Mouse (Mus musculus): Measurements from ENCODE around the gene Mthfsd. TPM values are rescaled to one million over a fixed set of nuclear protein-coding genes. Genes with fewer than 3 reads are reported as not detected.

Gene Mthfsd
- polyA plus RNA-seq, 1 experiment from 2014 or later: 65.9 TPM

DNA sequence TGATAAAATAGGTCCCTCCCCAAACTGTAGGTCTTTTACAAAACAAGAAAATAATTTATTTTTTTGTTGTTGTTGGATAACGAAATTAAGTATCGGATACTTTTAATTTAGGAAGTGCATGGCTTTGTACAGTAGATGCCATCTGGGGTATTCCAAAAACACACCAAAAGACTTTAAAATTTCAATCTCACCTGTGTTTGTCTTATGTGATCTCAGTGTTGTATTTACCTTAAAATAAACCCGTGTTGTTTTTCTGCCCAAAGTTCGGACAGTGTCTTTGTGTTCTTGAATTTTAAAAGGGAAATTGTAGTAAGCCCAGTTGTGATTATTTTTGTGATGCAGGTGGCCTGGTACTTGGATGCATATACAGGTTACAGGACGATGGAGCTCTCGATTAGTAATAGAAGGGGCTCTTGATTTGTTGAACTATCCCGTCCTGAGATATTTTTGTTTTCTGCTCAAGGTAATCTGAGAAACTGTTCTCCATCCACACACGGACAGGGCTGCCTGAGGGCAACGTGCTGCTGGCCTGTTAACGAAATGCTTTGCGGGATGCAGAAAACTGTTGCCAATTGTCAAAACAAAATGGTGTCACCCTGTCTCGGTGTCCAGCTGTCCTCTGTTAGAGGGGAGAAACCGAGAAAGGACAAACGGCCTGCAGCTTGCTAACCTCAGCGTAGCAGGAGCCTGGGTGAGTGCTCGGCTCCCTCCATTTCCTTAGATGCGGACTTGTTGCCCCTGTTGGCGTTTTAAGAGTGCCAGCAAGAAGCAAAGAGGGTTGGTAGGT is 10.6 kb upstream of the Mthfsd start:
- Histone ChIP-seq H3K27me3 (ENCODE audit: control insufficient read depth, insufficient read depth, low read length) (peaks cover 71% of the 10 kb centered on the region), H3K4me3 (ENCODE audit: low read depth, low read length) (peak overlapping the region; percentile 43; the same call in 1 of the 2 replicates), H3K9ac (replicated peaks; ENCODE audit: low read depth, low read length) (no peak overlapping the region), H3K4me2 (replicated peaks; ENCODE audit: low read depth, low read length) (no peak overlapping the region), H3K4me1 (ENCODE audit: control insufficient read depth, insufficient read depth, low read length) (peaks cover 15% of the 10 kb centered on the region), H3K36me3 (ENCODE audit: control insufficient read depth, insufficient read depth, low read length) (no peaks in the 10 kb centered on the region), H3K27ac (ENCODE audit: low read length) (no peak overlapping the region), H3K9me3 (ENCODE audit: control insufficient read depth, low read depth, low read length) (no peaks in the 10 kb centered on the region)
- ATAC-seq (ENCODE audit: insufficient number of reproducible peaks, insufficient read depth, low FRiP score, low read depth): no peak
- 9% methylated on average over 18 of the region's 18 CpGs for WGBS

DNA sequence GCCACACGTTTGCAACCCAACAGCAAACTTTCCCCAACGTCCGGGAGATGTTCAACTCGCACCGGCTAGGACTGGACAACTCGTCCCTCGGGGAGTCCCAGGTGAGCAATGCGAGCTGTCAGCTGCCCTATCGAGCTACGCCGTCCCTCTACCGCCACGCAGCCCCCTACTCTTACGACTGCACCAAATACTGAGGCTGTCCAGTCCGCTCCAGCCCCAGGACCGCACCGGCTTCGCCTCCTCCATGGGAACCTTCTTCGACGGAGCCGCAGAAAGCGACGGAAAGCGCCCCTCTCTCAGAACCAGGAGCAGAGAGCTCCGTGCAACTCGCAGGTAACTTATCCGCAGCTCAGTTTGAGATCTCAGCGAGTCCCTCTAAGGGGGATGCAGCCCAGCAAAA is 9.7 kb upstream of the Mthfsd start:
- peak overlapping the region; percentile 43 for H3K4me3 ChIP-seq (ENCODE audit: low read depth, low read length)
- under 1% methylated on average over 28 of the region's 28 CpGs for WGBS
- no peaks in the 10 kb centered on the region for H3K36me3 ChIP-seq (ENCODE audit: control insufficient read depth, insufficient read depth, low read length)
- H3K27ac ChIP-seq (ENCODE audit: low read length): no peak overlapping the region
- H3K9ac ChIP-seq (replicated peaks; ENCODE audit: low read depth, low read length): 0 out of 2 replicates have a peak overlapping the region, but pooled peaks have one; percentile 6
- H3K4me2 ChIP-seq (replicated peaks; ENCODE audit: low read depth, low read length): peak overlapping the region; percentile 84
- H3K9me3 ChIP-seq (ENCODE audit: control insufficient read depth, low read depth, low read length): no peaks in the 10 kb centered on the region
- no peak for ATAC-seq (ENCODE audit: insufficient number of reproducible peaks, insufficient read depth, low FRiP score, low read depth)
- H3K4me1 ChIP-seq (ENCODE audit: control insufficient read depth, insufficient read depth, low read length): peaks cover 15% of the 10 kb centered on the region
- H3K27me3 ChIP-seq (ENCODE audit: control insufficient read depth, insufficient read depth, low read length): peaks cover 73% of the 10 kb centered on the region

DNA sequence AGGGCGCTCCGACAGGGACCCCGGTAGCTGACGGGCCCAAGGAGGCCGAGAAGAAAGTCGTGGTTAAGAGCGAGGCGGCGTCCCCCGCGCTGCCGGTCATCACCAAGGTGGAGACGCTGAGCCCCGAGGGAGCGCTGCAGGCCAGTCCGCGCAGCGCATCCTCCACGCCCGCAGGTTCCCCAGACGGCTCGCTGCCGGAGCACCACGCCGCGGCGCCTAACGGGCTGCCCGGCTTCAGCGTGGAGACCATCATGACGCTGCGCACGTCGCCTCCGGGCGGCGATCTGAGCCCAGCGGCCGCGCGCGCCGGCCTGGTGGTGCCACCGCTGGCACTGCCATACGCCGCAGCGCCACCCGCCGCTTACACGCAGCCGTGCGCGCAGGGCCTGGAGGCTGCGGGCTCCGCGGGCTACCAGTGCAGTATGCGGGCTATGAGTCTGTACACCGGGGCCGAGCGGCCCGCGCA is 9.0 kb upstream of the Mthfsd start:
- under 1% methylated on average over 59 of the region's 62 CpGs for WGBS
- Histone ChIP-seq H3K9ac (replicated peaks; ENCODE audit: low read depth, low read length) (no peak overlapping the region), H3K27ac (ENCODE audit: low read length) (no peak overlapping the region), H3K36me3 (ENCODE audit: control insufficient read depth, insufficient read depth, low read length) (no peaks in the 10 kb centered on the region), H3K9me3 (ENCODE audit: control insufficient read depth, low read depth, low read length) (no peaks in the 10 kb centered on the region), H3K4me3 (ENCODE audit: low read depth, low read length) (peak overlapping the region; percentile 43), H3K4me2 (replicated peaks; ENCODE audit: low read depth, low read length) (peak overlapping the region; percentile 84), H3K27me3 (ENCODE audit: control insufficient read depth, insufficient read depth, low read length) (peaks cover 66% of the 10 kb centered on the region), H3K4me1 (ENCODE audit: control insufficient read depth, insufficient read depth, low read length) (peaks cover 15% of the 10 kb centered on the region)
- no peak for ATAC-seq (ENCODE audit: insufficient number of reproducible peaks, insufficient read depth, low FRiP score, low read depth)

DNA sequence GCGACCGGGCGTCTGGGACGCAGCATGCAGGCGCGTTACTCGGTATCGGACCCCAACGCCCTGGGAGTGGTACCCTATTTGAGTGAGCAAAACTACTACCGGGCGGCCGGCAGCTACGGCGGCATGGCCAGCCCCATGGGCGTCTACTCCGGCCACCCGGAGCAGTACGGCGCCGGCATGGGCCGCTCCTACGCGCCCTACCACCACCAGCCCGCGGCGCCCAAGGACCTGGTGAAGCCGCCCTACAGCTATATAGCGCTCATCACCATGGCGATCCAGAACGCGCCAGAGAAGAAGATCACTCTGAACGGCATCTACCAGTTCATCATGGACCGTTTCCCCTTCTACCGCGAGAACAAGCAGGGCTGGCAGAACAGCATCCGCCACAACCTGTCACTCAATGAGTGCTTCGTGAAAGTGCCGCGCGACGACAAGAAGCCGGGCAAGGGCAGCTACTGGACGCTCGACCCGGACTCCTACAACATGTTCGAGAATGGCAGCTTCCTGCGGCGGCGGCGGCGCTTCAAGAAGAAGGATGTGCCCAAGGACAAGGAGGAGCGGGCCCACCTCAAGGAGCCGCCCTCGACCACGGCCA is 8.5 kb upstream of the Mthfsd start:
- Histone ChIP-seq H3K36me3 (ENCODE audit: control insufficient read depth, insufficient read depth, low read length) (no peaks in the 10 kb centered on the region), H3K4me2 (replicated peaks; ENCODE audit: low read depth, low read length) (peak overlapping the region; percentile 84), H3K9ac (replicated peaks; ENCODE audit: low read depth, low read length) (no peak overlapping the region), H3K27ac (ENCODE audit: low read length) (no peak overlapping the region), H3K4me1 (ENCODE audit: control insufficient read depth, insufficient read depth, low read length) (peaks cover 15% of the 10 kb centered on the region), H3K4me3 (ENCODE audit: low read depth, low read length) (peak overlapping the region; percentile 43), H3K27me3 (ENCODE audit: control insufficient read depth, insufficient read depth, low read length) (peaks cover 61% of the 10 kb centered on the region), H3K9me3 (ENCODE audit: control insufficient read depth, low read depth, low read length) (no peaks in the 10 kb centered on the region)
- ATAC-seq (ENCODE audit: insufficient number of reproducible peaks, insufficient read depth, low FRiP score, low read depth): 0 out of 2 replicates have a peak, but pooled peaks have one; percentile 28
- WGBS: under 1% methylated on average over 55 of the region's 55 CpGs

DNA sequence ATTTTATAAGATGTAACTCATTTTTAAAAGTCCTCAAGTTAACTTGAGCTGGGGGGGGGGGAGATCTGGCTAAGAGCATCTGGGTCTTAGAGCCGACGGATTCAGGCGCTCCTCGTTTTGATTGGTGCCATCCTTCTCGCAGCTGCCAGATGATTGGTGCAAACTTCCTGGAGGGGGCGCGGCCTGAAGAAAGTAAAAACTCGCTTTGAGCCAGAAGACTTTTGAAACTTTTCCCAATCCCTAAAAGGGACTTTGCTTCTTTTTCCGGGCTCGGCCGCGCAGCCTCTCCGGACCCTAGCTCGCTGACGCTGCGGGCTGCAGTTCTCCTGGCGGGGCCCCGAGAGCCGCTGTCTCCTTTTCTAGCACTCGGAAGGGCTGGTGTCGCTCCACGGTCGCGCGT is 7.8 kb upstream of the Mthfsd start, which contains the start of gene Foxc2:
Gene Foxc2, plus strand, starts transcription at position 224 of the 400 bp plus-strand sequence.
- Histone ChIP-seq H3K9me3 (ENCODE audit: control insufficient read depth, low read depth, low read length) (no peaks in the 10 kb centered on the region), H3K4me3 (ENCODE audit: low read depth, low read length) (peak within 1 kb of the TSS; percentile 43), H3K4me2 (replicated peaks; ENCODE audit: low read depth, low read length) (peak within 1 kb of the TSS; percentile 84), H3K9ac (replicated peaks; ENCODE audit: low read depth, low read length) (no peak within 1 kb of the TSS), H3K27ac (ENCODE audit: low read length) (0 out of 2 replicates have a peak within 1 kb of the TSS, but pooled peaks have one; percentile 4), H3K36me3 (ENCODE audit: control insufficient read depth, insufficient read depth, low read length) (no peaks in the 10 kb centered on the region), H3K27me3 (ENCODE audit: control insufficient read depth, insufficient read depth, low read length) (peaks cover 55% of the 10 kb centered on the region), H3K4me1 (ENCODE audit: control insufficient read depth, insufficient read depth, low read length) (peaks cover 15% of the 10 kb centered on the region)
- under 1% methylated on average over 25 of the region's 25 CpGs for WGBS
- ATAC-seq (ENCODE audit: insufficient number of reproducible peaks, insufficient read depth, low FRiP score, low read depth): 0 out of 2 replicates have a peak, but pooled peaks have one; percentile 60

DNA sequence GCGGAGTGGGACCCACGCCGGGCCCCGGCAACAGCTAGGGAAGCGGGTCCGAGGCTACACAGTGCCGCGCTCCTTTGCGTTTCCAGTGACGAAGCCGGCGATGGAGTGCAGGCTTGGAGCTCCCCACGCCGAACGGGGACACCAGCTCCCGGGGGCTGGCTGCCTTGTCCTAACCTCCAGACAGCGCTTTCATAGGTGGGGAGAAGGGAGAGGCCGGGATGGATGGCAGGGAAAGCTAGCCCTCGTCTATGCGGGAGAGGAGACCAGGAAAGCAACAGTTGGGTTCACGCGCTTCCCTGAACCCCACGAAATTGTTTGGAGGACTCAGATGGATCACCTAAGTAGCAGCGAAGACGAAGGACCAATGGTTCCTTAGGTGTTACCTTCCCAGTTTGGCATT is 6.9 kb upstream of the Mthfsd start:
- Histone ChIP-seq H3K4me2 (replicated peaks; ENCODE audit: low read depth, low read length) (no peak overlapping the region), H3K4me3 (ENCODE audit: low read depth, low read length) (no peak overlapping the region), H3K9ac (replicated peaks; ENCODE audit: low read depth, low read length) (no peak overlapping the region), H3K27ac (ENCODE audit: low read length) (no peak overlapping the region), H3K36me3 (ENCODE audit: control insufficient read depth, insufficient read depth, low read length) (no peaks in the 10 kb centered on the region), H3K27me3 (ENCODE audit: control insufficient read depth, insufficient read depth, low read length) (peaks cover 48% of the 10 kb centered on the region), H3K9me3 (ENCODE audit: control insufficient read depth, low read depth, low read length) (no peaks in the 10 kb centered on the region), H3K4me1 (ENCODE audit: control insufficient read depth, insufficient read depth, low read length) (peaks cover 15% of the 10 kb centered on the region)
- ATAC-seq (ENCODE audit: insufficient number of reproducible peaks, insufficient read depth, low FRiP score, low read depth): no peak
- WGBS: 2% methylated on average over 25 of the region's 25 CpGs

DNA sequence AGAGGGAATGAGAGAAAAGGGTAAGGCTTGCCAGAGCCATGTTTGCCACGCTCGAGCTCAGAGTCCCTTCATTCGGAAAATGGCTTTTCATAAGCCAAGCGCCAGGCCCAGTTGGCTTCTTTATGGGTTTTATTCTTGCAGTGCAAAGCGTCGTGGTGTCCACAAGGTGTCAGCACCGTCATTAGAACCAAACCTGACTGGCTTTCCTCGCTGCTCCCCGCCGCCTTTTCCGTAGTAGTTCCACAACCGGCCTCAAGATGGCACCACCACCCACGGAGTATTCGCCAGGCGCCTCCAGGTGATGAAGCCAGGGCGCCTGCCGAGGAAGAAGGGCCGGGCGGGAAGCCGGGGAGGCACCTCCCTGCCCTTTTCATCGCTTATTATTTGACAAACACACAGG is 5.1 kb upstream of the Mthfsd start:
- no peak overlapping the region for H3K27ac ChIP-seq (ENCODE audit: low read length)
- H3K36me3 ChIP-seq (ENCODE audit: control insufficient read depth, insufficient read depth, low read length): no peaks in the 10 kb centered on the region
- no peak overlapping the region for H3K9ac ChIP-seq (replicated peaks; ENCODE audit: low read depth, low read length)
- no peaks in the 10 kb centered on the region for H3K9me3 ChIP-seq (ENCODE audit: control insufficient read depth, low read depth, low read length)
- WGBS: 1% methylated on average over 21 of the region's 21 CpGs
- H3K4me3 ChIP-seq (ENCODE audit: low read depth, low read length): no peak overlapping the region
- peak overlapping the region; percentile 17; the same call in 1 of the 2 replicates for H3K4me2 ChIP-seq (replicated peaks; ENCODE audit: low read depth, low read length)
- peaks cover 36% of the 10 kb centered on the region for H3K27me3 ChIP-seq (ENCODE audit: control insufficient read depth, insufficient read depth, low read length)
- ATAC-seq (ENCODE audit: insufficient number of reproducible peaks, insufficient read depth, low FRiP score, low read depth): peak; percentile 44; the same call in 1 of the 2 replicates
- peaks cover 15% of the 10 kb centered on the region for H3K4me1 ChIP-seq (ENCODE audit: control insufficient read depth, insufficient read depth, low read length)

DNA sequence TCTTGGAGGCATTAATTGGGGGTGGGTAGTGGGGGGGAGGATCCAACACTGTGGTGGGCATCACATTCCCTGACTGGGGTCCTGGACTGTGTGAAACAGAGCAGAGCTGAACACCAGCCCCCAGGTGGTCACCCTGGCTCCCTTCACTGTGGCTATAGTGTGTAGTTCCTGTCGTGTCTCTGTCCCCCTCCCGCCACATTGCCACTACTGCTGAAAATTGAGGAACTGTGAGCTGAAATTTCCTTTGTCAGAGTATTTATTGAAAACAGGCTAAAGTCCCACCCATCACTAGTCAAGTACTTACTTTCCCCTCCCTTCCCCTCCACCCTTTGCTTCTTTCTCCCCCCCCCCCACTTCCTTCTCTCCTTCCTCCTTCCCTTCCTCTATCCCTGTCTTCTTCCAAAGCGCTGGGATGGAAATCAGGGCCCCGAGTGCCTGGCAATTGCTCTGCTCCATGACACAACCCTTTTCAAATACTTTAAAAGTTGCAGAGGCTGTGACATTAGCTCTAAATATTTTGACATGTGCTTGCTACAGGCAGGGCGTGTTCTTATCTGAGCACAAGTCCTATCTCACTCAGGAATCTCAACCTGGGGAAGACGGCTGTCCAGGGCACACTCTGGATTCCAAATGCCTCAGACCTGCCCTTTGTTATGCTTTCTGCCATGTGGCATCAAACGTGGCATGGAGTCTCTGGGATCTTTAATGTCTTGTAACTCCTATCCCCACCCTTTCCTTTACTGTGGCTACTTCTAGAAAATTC is 3.1 kb upstream of the Mthfsd start:
- no peak overlapping the region for H3K27ac ChIP-seq (ENCODE audit: low read length)
- H3K4me3 ChIP-seq (ENCODE audit: low read depth, low read length): no peak overlapping the region
- H3K4me1 ChIP-seq (ENCODE audit: control insufficient read depth, insufficient read depth, low read length): peaks cover 8% of the 10 kb centered on the region; the same call in 1 of the 2 replicates
- WGBS: 38% methylated on average over 7 of the region's 7 CpGs
- no peaks in the 10 kb centered on the region for H3K9me3 ChIP-seq (ENCODE audit: control insufficient read depth, low read depth, low read length)
- H3K36me3 ChIP-seq (ENCODE audit: control insufficient read depth, insufficient read depth, low read length): peaks cover 2% of the 10 kb centered on the region; the same call in 1 of the 2 replicates
- no peak overlapping the region for H3K9ac ChIP-seq (replicated peaks; ENCODE audit: low read depth, low read length)
- H3K27me3 ChIP-seq (ENCODE audit: control insufficient read depth, insufficient read depth, low read length): peaks cover 17% of the 10 kb centered on the region
- H3K4me2 ChIP-seq (replicated peaks; ENCODE audit: low read depth, low read length): no peak overlapping the region
- no peak for ATAC-seq (ENCODE audit: insufficient number of reproducible peaks, insufficient read depth, low FRiP score, low read depth)

All from stomach, embryonic 14.5 days (tissue).